Mouse (Mus musculus): Measurements from ENCODE around the gene Trmt2a.

GRCm38 (mm10) chr16:18211417-18212171 lies 36.9 kb upstream of the Trmt2a start:
- no peak for TF ChIP-seq GATA1 (IDR thresholded peaks at IDR 0.05; ENCODE audit: borderline replicate concordance, low read length)
- no peak for TF ChIP-seq FLI1 (IDR thresholded peaks at IDR 0.05; ENCODE audit: low read length)

All from megakaryocyte, embryonic 14.5 days (primary cell).